Mouse (Mus musculus) neural tube, embryonic 15.5 days (tissue): ENCODE data around the gene Cnot11. TPM values are rescaled to one million over a fixed set of nuclear protein-coding genes. Genes with fewer than 3 reads are reported as not detected.
"Not testable (repeated sequence)": the region's sequence is repeated elsewhere in the genome, so short reads cannot be mapped to it uniquely, and the experiment has no call there.

ENCODE experiments used
- ATAC-seq: fragments of 200-750 bp; cut with Nextera tagmentation; 2 replicates; pipeline ENCODE4 v1.8.0; 2017; ENCODE audit warnings: mild to moderate bottlenecking, moderate TSS enrichment, moderate library complexity; ENCODE audit not compliant: low FRiP score
- H3K27ac ChIP-seq: fragments of 300-500 bp; sonication (generic); replicated peaks from 2 replicates; pipeline ENCODE4 v1.5.1; 2015; ENCODE audit warnings: mild to moderate bottlenecking, inconsistent platforms
- H3K27me3 ChIP-seq: fragments of 300-500 bp; sonication (generic); replicated peaks from 2 replicates; pipeline ENCODE4 v1.6.1; 2015; ENCODE audit warnings: inconsistent platforms
- H3K36me3 ChIP-seq: fragments of 300-500 bp; sonication (generic); 2 replicates; pipeline ENCODE4 v1.6.1; 2015; ENCODE audit warnings: inconsistent platforms
- H3K4me1 ChIP-seq: fragments of 300-500 bp; sonication (generic); 2 replicates; pipeline ENCODE4 v1.6.1; 2015; ENCODE audit warnings: inconsistent platforms
- H3K4me2 ChIP-seq: fragments of 300-500 bp; sonication (generic); 2 replicates; pipeline ENCODE4 v1.6.1; 2015; ENCODE audit warnings: inconsistent platforms, mild to moderate bottlenecking, moderate library complexity
- H3K4me3 ChIP-seq: fragments of 300-500 bp; sonication (generic); replicated peaks from 2 replicates; pipeline ENCODE4 v1.5.1; 2015; ENCODE audit warnings: mild to moderate bottlenecking, inconsistent platforms
- H3K9ac ChIP-seq: fragments of 300-500 bp; sonication (generic); replicated peaks from 2 replicates; pipeline ENCODE4 v1.6.1; 2015; ENCODE audit warnings: mild to moderate bottlenecking, inconsistent platforms
- H3K9me3 ChIP-seq: fragments of 300-500 bp; sonication (generic); replicated peaks from 2 replicates; pipeline ENCODE4 v1.6.1; 2016; ENCODE audit warnings: inconsistent platforms
- WGBS: fragments of 180-500 bp; shearing (Covaris S2); methylation state at CpG from one replicate; pipeline ENCODE4 v1.1.7; 2015; ENCODE audit warnings: mixed read lengths; 5-methylcytosine and 5-hydroxymethylcytosine counted together
- polyA plus RNA-seq: library from polyadenylated mRNA; unstranded; fragments of >200 nt; fragmentation: Nextera tagmentation; extraction: Ambion mirVana; gene quantifications from 2 replicates; pipeline ENCODE4 v1.2.1, GENCODE M21; 2015

Gene Cnot11
- polyA plus RNA-seq, 1 experiment from 2014 or later = 16.7 TPM

GRCm38 (mm10) chr1:39590193-39590592, 55.4 kb downstream of the Cnot11 start:
- no peak for ATAC-seq
- H3K4me1 ChIP-seq = no peaks in the 10 kb centered on the region
- WGBS = 73% methylated on average over 5 of the region's 5 CpGs
- H3K27me3 ChIP-seq = no peaks in the 10 kb centered on the region
- H3K9ac ChIP-seq = no peak overlapping the region
- no peaks in the 10 kb centered on the region for H3K9me3 ChIP-seq
- H3K4me3 ChIP-seq = no peak overlapping the region
- no peak overlapping the region for H3K27ac ChIP-seq
- H3K4me2 ChIP-seq = no peak overlapping the region
- H3K36me3 ChIP-seq = no peaks in the 10 kb centered on the region

DNA sequence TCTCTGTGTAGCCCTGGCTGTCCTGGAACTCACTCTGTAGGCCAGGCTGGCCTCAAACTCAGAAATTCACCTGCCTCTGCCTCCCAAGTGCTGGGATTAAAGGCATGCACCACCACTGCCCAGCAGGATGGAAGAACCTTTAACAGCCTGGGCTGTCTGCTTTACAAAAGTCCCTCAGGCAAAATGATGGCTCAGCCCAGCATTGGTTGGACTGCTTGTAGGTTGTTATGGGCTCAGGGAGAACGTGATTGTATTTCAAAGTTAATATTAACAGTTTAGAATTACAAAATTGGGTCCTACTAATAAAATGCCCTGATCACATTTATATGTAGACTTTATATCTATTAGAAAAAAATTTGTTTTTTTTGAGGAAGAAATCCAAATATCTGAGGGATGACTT, 56.8 kb downstream of the Cnot11 start:
- ATAC-seq, H3K4me2 ChIP-seq, H3K9ac ChIP-seq, H3K36me3 ChIP-seq, H3K4me1 ChIP-seq, H3K27ac ChIP-seq, H3K9me3 ChIP-seq, H3K4me3 ChIP-seq, H3K27me3 ChIP-seq: not testable (repeated sequence)
- WGBS = 66% methylated on average over 1 of the region's 1 CpGs

GRCm38 (mm10) chr1:39592090-39592489, 57.3 kb downstream of the Cnot11 start:
- H3K9me3 ChIP-seq = no peaks in the 10 kb centered on the region
- no peaks in the 10 kb centered on the region for H3K4me1 ChIP-seq
- WGBS = 82% methylated on average over 4 of the region's 4 CpGs
- H3K9ac ChIP-seq = no peak overlapping the region
- H3K27ac ChIP-seq = no peak overlapping the region
- no peaks in the 10 kb centered on the region for H3K27me3 ChIP-seq
- H3K4me2 ChIP-seq = no peak overlapping the region
- no peak for ATAC-seq
- no peaks in the 10 kb centered on the region for H3K36me3 ChIP-seq
- H3K4me3 ChIP-seq = no peak overlapping the region

- no peak overlapping the region for H3K9ac ChIP-seq
- WGBS = 63% methylated on average over 10 of the region's 10 CpGs
Measured at GRCm38 (mm10) chr1:39593836-39594235, 59.0 kb downstream of the Cnot11 start.

More at GRCm38 (mm10) chr1:39593836-39594235, 59.0 kb downstream of the Cnot11 start:
- Histone ChIP-seq H3K27ac (no peak overlapping the region), H3K4me2 (no peak overlapping the region), H3K27me3 (no peaks in the 10 kb centered on the region), H3K4me3 (no peak overlapping the region), H3K9me3 (no peaks in the 10 kb centered on the region), H3K36me3 (no peaks in the 10 kb centered on the region), H3K4me1 (no peaks in the 10 kb centered on the region)
- ATAC-seq = no peak

Other genes with a start within 250 kb of the Cnot11 start
- gene Rpl31, start 167.2 kb upstream of the Cnot11 start, polyA plus RNA-seq = 329 and 348 TPM in 2 replicates
- gene Tbc1d8, start 56.2 kb upstream of the Cnot11 start, polyA plus RNA-seq = 12.2 and 12.7 TPM in 2 replicates
- gene Rnf149, start 42.4 kb downstream of the Cnot11 start, polyA plus RNA-seq = 26.1 and 26.5 TPM in 2 replicates
- 11.0 and 12.6 TPM in 2 replicates for gene Creg2, start 116.5 kb downstream of the Cnot11 start, polyA plus RNA-seq
- 0.14 and 0.27 TPM in 2 replicates for gene Rfx8, start 186.0 kb downstream of the Cnot11 start, polyA plus RNA-seq